Mouse (Mus musculus): ENCODE data around the gene BC005537.
"Not testable (repeated sequence)": the region's sequence is repeated elsewhere in the genome, so short reads cannot be mapped to it uniquely, and the experiment has no call there.

BC005537 gene

GRCm38 (mm10) chr13:24799925-24800673, 1.4 kb upstream of the BC005537 start:
- DNase-seq (ENCODE audit: low spot score) = peak; percentile 33

GRCm38 (mm10) chr13:24800674-24801307, 666 bp upstream of the BC005537 start:
- peak; percentile 95 for DNase-seq (ENCODE audit: low spot score)

- peak; percentile 23 for DNase-seq (ENCODE audit: low spot score)
Measured at GRCm38 (mm10) chr13:24802131-24802691, 754 bp downstream of the BC005537 start.

- DNase-seq (ENCODE audit: low spot score) = no peak
Measured at GRCm38 (mm10) chr13:24803196-24803595, 1.7 kb downstream of the BC005537 start.

- no peak for DNase-seq (ENCODE audit: low spot score)
Measured at GRCm38 (mm10) chr13:24806079-24806478, 4.6 kb downstream of the BC005537 start.

- no peak for DNase-seq (ENCODE audit: low spot score)
Measured at GRCm38 (mm10) chr13:24812521-24812920, 11.1 kb downstream of the BC005537 start.

GRCm38 (mm10) chr13:24814616-24815015, 13.2 kb downstream of the BC005537 start:
- no peak for DNase-seq (ENCODE audit: low spot score)

- DNase-seq (ENCODE audit: low spot score) = no peak
Measured at GRCm38 (mm10) chr13:24816125-24817092, 15.0 kb downstream of the BC005537 start.

GRCm38 (mm10) chr13:24819931-24820330, 18.5 kb downstream of the BC005537 start:
- no peak for DNase-seq (ENCODE audit: low spot score)

GRCm38 (mm10) chr13:24822663-24823343, 21.3 kb downstream of the BC005537 start:
- no peak for DNase-seq (ENCODE audit: low spot score)

- DNase-seq (ENCODE audit: low spot score) = no peak
Measured at GRCm38 (mm10) chr13:24824647-24825046, 23.2 kb downstream of the BC005537 start.

GRCm38 (mm10) chr13:24825587-24825986, 24.1 kb downstream of the BC005537 start:
- DNase-seq (ENCODE audit: low spot score) = no peak

GRCm38 (mm10) chr13:24826116-24826515, 24.7 kb downstream of the BC005537 start:
- no peak for DNase-seq (ENCODE audit: low spot score)

- DNase-seq (ENCODE audit: low spot score) = no peak
Measured at GRCm38 (mm10) chr13:24830756-24831352, 29.4 kb downstream of the BC005537 start.

GRCm38 (mm10) chr13:24831353-24832130, 30.1 kb downstream of the BC005537 start, which contains the start of the genes Acot13 and Tdp2:
Acot13 (minus strand) TSS chr13:24831540.
Tdp2 (plus strand) TSS chr13:24831679.
- DNase-seq (ENCODE audit: low spot score) = peak; percentile 91

- no peak for DNase-seq (ENCODE audit: low spot score)
Measured at GRCm38 (mm10) chr13:24832131-24832810, 30.8 kb downstream of the BC005537 start.

- DNase-seq (ENCODE audit: low spot score) = no peak
Measured at GRCm38 (mm10) chr13:24832811-24833155, 31.3 kb downstream of the BC005537 start.

- DNase-seq (ENCODE audit: low spot score) = not testable (repeated sequence)
Measured at GRCm38 (mm10) chr13:24837765-24838164, 36.3 kb downstream of the BC005537 start.

- no peak for DNase-seq (ENCODE audit: low spot score)
Measured at GRCm38 (mm10) chr13:24839831-24840230, 38.4 kb downstream of the BC005537 start.

- DNase-seq (ENCODE audit: low spot score) = no peak
Measured at GRCm38 (mm10) chr13:24841702-24842101, 40.2 kb downstream of the BC005537 start.
